Mouse (Mus musculus): ENCODE data around the gene Ephb6. TPM values are rescaled to one million over a fixed set of nuclear protein-coding genes. Genes with fewer than 3 reads are reported as not detected.

The Ephb6 gene
- polyA plus RNA-seq, 1 experiment from 2014 or later: 16.2 TPM

DNA sequence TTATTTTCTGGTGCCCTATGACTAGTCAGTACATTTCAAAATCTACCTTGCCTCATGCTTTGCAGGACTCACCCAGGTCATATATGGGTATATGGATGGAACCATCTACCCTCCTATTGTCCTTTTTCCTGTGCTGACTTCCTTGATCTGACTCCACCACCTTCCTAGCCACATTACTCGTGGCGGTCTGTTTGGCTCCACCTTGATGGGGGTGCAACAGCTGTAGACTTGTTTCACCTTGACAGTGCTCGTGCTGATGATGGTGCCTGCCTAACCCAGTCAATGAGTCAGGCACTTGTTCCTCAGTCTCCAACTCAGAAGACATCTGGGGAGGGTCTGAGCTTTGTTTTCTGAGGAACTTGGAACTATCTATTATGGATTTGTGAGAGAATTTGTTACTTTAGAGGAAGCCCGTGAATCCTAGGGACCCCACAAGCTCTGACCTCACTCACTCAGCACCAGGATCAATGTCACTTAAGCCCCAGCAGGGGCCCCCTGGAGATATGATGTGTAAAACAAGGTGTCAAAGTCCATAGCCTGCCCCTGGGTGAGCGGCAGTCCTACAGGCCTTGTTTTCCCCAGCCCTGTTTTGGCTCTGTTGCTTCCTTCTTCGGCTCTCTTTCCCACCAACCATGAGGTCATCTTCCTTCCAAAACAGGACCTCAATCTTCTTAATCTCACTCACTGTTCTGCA is 36.0 kb downstream of the Ephb6 start:
- Histone ChIP-seq H3K4me2 (replicated peaks; ENCODE audit: low read depth, low read length) (no peak overlapping the region), H3K27me3 (ENCODE audit: insufficient read depth, low read length) (no peaks in the 10 kb centered on the region), H3K4me1 (ENCODE audit: insufficient read depth, low read length) (no peaks in the 10 kb centered on the region), H3K9me3 (ENCODE audit: low read length) (no peaks in the 10 kb centered on the region), H3K9ac (replicated peaks; ENCODE audit: low read length) (no peak overlapping the region), H3K36me3 (ENCODE audit: insufficient read depth, low read length) (no peaks in the 10 kb centered on the region), H3K4me3 (ENCODE audit: low read length) (no peak overlapping the region), H3K27ac (ENCODE audit: low read length) (no peak overlapping the region)
- WGBS: 81% methylated on average over 6 of the region's 6 CpGs
- no peak for ATAC-seq (ENCODE audit: low FRiP score, low TSS enrichment)

DNA sequence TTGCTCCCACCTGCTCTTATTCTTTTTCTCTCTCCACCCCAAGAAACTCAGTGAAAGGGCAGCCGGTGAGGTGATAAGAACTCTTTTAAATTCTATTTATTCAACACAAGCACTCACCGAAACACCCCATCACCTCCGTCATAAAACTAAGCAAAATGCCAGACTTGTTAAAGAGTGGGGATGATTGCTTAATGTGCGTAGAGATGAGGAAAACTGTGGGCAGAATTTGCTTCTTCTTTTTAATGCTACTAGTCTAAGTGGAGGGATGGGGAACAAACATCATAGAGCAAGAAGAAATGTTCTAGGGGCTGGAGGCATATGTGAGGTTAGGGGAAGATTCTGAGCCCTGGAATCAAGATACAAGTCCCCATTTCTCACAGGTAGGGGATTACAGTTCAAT is 37.5 kb downstream of the Ephb6 start:
- Histone ChIP-seq H3K4me3 (ENCODE audit: low read length) (no peak overlapping the region), H3K9me3 (ENCODE audit: low read length) (no peaks in the 10 kb centered on the region), H3K9ac (replicated peaks; ENCODE audit: low read length) (no peak overlapping the region), H3K27me3 (ENCODE audit: insufficient read depth, low read length) (no peaks in the 10 kb centered on the region), H3K36me3 (ENCODE audit: insufficient read depth, low read length) (no peaks in the 10 kb centered on the region), H3K4me2 (replicated peaks; ENCODE audit: low read depth, low read length) (no peak overlapping the region), H3K27ac (ENCODE audit: low read length) (no peak overlapping the region), H3K4me1 (ENCODE audit: insufficient read depth, low read length) (no peaks in the 10 kb centered on the region)
- no peak for ATAC-seq (ENCODE audit: low FRiP score, low TSS enrichment)
- 75% methylated on average over 4 of the region's 4 CpGs for WGBS

DNA sequence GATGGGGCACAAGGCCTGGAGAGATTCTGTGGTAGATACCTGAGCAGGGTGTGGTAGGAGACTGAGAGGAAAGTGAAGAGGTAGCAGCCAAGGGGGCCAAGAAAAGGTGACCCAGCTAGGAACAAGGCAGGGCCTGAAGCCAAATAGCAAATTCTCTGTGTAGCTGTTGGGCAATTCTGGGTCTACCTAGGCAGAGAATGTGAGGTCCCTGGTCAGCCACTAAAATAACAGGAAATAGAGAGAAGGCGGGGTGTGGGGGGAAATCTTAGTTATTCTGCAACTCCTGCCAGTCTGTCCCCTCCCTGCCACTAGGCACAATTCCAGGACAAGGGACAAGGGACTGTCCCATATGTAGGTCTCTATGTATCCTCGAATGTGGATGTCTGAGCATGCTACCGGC is 37.9 kb downstream of the Ephb6 start:
- H3K27me3 ChIP-seq (ENCODE audit: insufficient read depth, low read length): no peaks in the 10 kb centered on the region
- no peak overlapping the region for H3K9ac ChIP-seq (replicated peaks; ENCODE audit: low read length)
- no peak for ATAC-seq (ENCODE audit: low FRiP score, low TSS enrichment)
- H3K4me2 ChIP-seq (replicated peaks; ENCODE audit: low read depth, low read length): no peak overlapping the region
- no peaks in the 10 kb centered on the region for H3K4me1 ChIP-seq (ENCODE audit: insufficient read depth, low read length)
- WGBS: 87% methylated on average over 3 of the region's 3 CpGs
- H3K4me3 ChIP-seq (ENCODE audit: low read length): no peak overlapping the region
- no peak overlapping the region for H3K27ac ChIP-seq (ENCODE audit: low read length)
- no peaks in the 10 kb centered on the region for H3K36me3 ChIP-seq (ENCODE audit: insufficient read depth, low read length)
- H3K9me3 ChIP-seq (ENCODE audit: low read length): no peaks in the 10 kb centered on the region

DNA sequence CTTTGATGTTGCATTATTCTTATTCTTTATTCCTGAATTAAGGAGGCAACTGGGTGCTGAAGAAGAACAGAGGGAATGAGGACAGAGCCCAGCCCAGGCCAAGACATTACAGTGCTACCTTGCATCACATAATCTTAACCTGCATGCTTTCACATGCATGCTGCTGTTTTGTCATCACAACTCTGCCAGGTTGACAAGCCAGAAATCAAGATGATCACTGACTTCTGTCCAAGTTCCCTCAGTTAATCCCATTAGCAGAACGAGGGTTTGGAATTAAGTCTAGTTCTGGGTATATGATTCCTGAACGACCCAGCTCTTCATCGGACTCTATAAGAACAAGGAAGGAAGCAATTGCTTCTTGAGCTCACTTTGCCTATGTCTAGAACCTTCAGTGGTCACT is 40.9 kb downstream of the Ephb6 start:
- WGBS: 82% methylated on average over 3 of the region's 3 CpGs

DNA sequence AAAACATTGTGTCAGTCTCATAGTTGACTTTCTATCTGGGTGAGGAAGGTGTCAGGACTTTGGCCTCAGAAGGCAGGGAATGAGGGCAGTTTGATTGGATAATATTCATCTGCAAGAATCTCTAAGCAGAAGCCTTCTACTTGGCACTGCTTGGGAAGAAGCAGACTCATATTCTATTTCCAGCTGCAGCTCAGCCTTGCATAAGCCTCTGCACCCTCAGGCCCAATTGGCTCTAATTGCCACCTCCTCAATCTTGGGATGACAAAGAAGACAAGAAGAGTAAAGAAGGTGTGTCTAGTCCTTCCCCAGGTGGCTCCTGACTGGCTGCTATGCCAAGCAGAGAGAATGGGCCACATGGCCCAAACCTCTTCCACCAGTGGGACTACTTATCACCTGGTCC is 41.4 kb downstream of the Ephb6 start:
- Histone ChIP-seq H3K27ac (ENCODE audit: low read length) (no peak overlapping the region), H3K4me3 (ENCODE audit: low read length) (no peak overlapping the region), H3K27me3 (ENCODE audit: insufficient read depth, low read length) (no peaks in the 10 kb centered on the region), H3K4me2 (replicated peaks; ENCODE audit: low read depth, low read length) (no peak overlapping the region), H3K36me3 (ENCODE audit: insufficient read depth, low read length) (no peaks in the 10 kb centered on the region), H3K4me1 (ENCODE audit: insufficient read depth, low read length) (no peaks in the 10 kb centered on the region), H3K9me3 (ENCODE audit: low read length) (no peaks in the 10 kb centered on the region), H3K9ac (replicated peaks; ENCODE audit: low read length) (no peak overlapping the region)
- ATAC-seq (ENCODE audit: low FRiP score, low TSS enrichment): no peak

More for the DNA sequence above, 40.9 kb downstream of the Ephb6 start:
- no peak overlapping the region for H3K4me3 ChIP-seq (ENCODE audit: low read length)
- H3K27ac ChIP-seq (ENCODE audit: low read length): no peak overlapping the region
- H3K4me2 ChIP-seq (replicated peaks; ENCODE audit: low read depth, low read length): no peak overlapping the region
- H3K36me3 ChIP-seq (ENCODE audit: insufficient read depth, low read length): no peaks in the 10 kb centered on the region
- no peaks in the 10 kb centered on the region for H3K27me3 ChIP-seq (ENCODE audit: insufficient read depth, low read length)
- no peak for ATAC-seq (ENCODE audit: low FRiP score, low TSS enrichment)
- no peaks in the 10 kb centered on the region for H3K4me1 ChIP-seq (ENCODE audit: insufficient read depth, low read length)
- H3K9me3 ChIP-seq (ENCODE audit: low read length): no peaks in the 10 kb centered on the region
- H3K9ac ChIP-seq (replicated peaks; ENCODE audit: low read length): no peak overlapping the region

DNA sequence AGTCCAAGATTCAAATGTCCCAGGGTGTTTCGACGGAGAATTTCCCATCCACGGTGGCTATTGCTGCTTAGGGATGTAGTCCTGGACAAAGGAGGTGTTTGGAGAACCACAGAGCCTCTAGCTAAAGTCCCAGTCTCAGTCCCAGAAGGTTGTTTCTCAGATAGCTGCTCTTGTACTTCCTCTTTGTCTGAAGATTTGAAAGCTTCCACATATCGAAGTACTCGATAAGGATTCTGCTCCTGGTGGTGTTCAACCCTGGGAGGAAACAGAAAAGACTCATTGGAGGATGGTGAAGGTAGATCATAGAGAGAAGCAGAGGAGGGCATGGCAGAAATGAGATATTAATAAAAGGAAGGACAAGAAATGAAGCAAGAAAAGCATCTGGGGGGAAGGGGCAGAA is 47.9 kb downstream of the Ephb6 start:
- no peak overlapping the region for H3K27ac ChIP-seq (ENCODE audit: low read length)
- H3K36me3 ChIP-seq (ENCODE audit: insufficient read depth, low read length): no peaks in the 10 kb centered on the region
- no peaks in the 10 kb centered on the region for H3K4me1 ChIP-seq (ENCODE audit: insufficient read depth, low read length)
- ATAC-seq (ENCODE audit: low FRiP score, low TSS enrichment): no peak
- H3K9me3 ChIP-seq (ENCODE audit: low read length): no peaks in the 10 kb centered on the region
- H3K4me2 ChIP-seq (replicated peaks; ENCODE audit: low read depth, low read length): no peak overlapping the region
- no peak overlapping the region for H3K9ac ChIP-seq (replicated peaks; ENCODE audit: low read length)
- no peaks in the 10 kb centered on the region for H3K27me3 ChIP-seq (ENCODE audit: insufficient read depth, low read length)
- WGBS: 95% methylated on average over 5 of the region's 5 CpGs
- H3K4me3 ChIP-seq (ENCODE audit: low read length): no peak overlapping the region

DNA sequence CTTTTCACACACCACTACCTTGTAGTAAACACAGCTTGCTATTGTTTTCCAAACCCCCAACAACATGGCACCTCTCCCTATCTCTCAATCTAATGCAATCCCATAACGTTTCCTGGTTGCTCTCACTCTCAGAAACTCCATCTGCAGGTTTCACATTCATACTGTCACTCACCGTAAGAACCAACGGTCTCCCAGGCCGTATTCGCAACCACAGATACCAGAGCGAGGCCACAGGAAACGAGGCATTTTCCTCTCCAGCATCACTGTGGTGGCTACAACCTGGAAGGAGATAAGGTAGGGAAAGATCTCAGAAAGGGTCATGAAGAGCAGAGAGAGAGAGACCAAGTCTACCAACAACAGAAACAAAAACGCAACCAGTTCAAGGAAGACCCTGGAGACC is 49.4 kb downstream of the Ephb6 start:
- Histone ChIP-seq H3K9me3 (ENCODE audit: low read length) (no peaks in the 10 kb centered on the region), H3K4me2 (replicated peaks; ENCODE audit: low read depth, low read length) (no peak overlapping the region), H3K27me3 (ENCODE audit: insufficient read depth, low read length) (no peaks in the 10 kb centered on the region), H3K4me3 (ENCODE audit: low read length) (no peak overlapping the region), H3K4me1 (ENCODE audit: insufficient read depth, low read length) (no peaks in the 10 kb centered on the region), H3K27ac (ENCODE audit: low read length) (no peak overlapping the region), H3K36me3 (ENCODE audit: insufficient read depth, low read length) (no peaks in the 10 kb centered on the region), H3K9ac (replicated peaks; ENCODE audit: low read length) (no peak overlapping the region)
- ATAC-seq (ENCODE audit: low FRiP score, low TSS enrichment): no peak
- 81% methylated on average over 8 of the region's 8 CpGs for WGBS

DNA sequence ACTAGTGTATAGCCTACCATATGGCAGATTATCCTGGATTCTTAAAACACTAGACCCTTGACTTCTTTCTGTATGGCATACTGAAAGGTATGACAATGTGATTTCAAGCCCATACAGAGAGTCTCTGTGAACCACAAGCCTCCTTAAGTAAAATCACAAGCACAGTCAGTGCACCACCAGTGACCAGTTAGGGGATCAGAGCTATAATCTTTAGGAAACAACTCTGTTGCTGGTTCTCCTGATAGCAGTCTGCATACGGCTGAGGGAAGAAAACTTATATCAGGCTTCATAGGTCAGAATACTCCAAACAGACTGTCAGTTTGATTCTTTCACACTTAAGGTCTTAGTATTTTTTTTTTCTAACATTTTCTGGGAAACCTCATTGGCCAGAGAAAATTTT is 53.2 kb downstream of the Ephb6 start:
- no peak overlapping the region for H3K9ac ChIP-seq (replicated peaks; ENCODE audit: low read length)
- no peaks in the 10 kb centered on the region for H3K36me3 ChIP-seq (ENCODE audit: insufficient read depth, low read length)
- H3K4me3 ChIP-seq (ENCODE audit: low read length): no peak overlapping the region
- H3K4me2 ChIP-seq (replicated peaks; ENCODE audit: low read depth, low read length): no peak overlapping the region
- H3K4me1 ChIP-seq (ENCODE audit: insufficient read depth, low read length): no peaks in the 10 kb centered on the region
- WGBS: 55% methylated on average over 1 of the region's 1 CpGs
- no peaks in the 10 kb centered on the region for H3K9me3 ChIP-seq (ENCODE audit: low read length)
- H3K27me3 ChIP-seq (ENCODE audit: insufficient read depth, low read length): no peaks in the 10 kb centered on the region
- ATAC-seq (ENCODE audit: low FRiP score, low TSS enrichment): no peak
- H3K27ac ChIP-seq (ENCODE audit: low read length): no peak overlapping the region

DNA sequence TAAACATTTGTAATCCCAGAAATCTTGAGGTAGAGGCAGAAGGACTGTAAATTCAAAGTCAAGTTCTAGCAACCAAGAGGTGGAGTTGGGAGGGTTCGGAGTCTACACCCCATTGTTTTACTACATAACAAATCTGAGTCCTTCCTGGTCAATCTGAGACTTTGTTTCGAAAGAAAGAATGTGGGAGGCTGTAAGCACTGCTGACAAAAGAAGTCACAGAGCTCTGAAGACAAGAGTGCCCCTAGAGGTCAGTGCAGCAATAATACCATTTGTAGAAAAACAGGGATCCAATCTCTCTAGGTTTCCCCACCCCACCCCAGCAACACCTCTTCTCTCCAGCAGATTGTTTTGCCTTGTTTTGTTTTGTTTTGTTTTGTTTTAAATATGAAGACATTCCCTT is 57.0 kb downstream of the Ephb6 start:
- Histone ChIP-seq H3K9ac (replicated peaks; ENCODE audit: low read length) (no peak overlapping the region), H3K27ac (ENCODE audit: low read length) (no peak overlapping the region), H3K4me2 (replicated peaks; ENCODE audit: low read depth, low read length) (no peak overlapping the region), H3K4me1 (ENCODE audit: insufficient read depth, low read length) (no peaks in the 10 kb centered on the region), H3K27me3 (ENCODE audit: insufficient read depth, low read length) (no peaks in the 10 kb centered on the region), H3K36me3 (ENCODE audit: insufficient read depth, low read length) (no peaks in the 10 kb centered on the region), H3K4me3 (ENCODE audit: low read length) (no peak overlapping the region), H3K9me3 (ENCODE audit: low read length) (no peaks in the 10 kb centered on the region)
- WGBS: 34% methylated on average over 2 of the region's 2 CpGs
- no peak for ATAC-seq (ENCODE audit: low FRiP score, low TSS enrichment)
